Mouse (Mus musculus): Measurements from ENCODE around the gene Gm29735. TPM values are rescaled to one million over a fixed set of nuclear protein-coding genes. Genes with fewer than 3 reads are reported as not detected.

Gene Gm29735
- polyA plus RNA-seq (2015; fragmentation: Nextera tagmentation; extraction: Ambion mirVana): not detected in 2 replicates

DNA sequence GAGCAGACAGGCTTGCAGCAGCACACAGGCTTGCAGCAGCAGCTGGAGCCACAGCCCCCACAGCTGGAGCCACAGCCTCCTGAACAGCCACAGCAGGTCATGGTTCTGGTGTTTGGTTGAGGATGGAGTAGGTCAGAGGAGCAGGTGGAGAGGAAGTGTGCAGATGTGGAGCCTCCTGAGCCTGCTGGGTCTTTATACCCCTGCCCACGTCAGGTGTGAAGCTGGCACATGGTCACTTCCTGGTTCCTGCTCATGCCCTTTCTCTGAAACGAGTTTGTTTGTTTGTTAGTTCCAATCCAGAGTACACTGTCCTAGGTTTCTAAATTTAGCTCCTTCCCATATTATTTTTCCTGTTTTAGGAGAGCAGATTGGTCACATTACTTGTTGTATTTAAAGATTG lies at the start of gene Gm29735:
Gm29735 (minus strand) TSS at position 101 of the 400 bp plus-strand sequence.

DNA sequence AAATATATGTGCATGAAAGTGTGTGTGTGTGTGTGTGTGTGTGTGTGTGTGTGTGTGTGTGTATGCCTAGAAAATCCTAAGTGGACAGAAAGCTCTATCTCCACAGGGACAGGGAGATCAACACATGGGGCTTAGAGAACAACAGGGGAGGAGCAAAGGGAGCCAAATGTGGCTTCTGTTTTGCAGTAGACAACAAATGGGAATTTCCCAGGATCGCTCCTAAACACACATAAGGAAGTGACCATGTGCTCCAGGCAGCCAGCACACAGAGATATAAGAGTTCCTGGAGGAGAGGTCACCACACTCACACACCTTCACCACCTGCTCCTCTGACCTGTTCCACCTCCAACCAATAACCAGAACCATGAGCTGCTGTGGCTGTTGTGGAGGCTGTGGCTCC lies 44.2 kb upstream of the Gm29735 start, which contains the start of gene Krtap5-3:
Krtap5-3 (plus strand) TSS at position 301 of the 400 bp plus-strand sequence.

DNA sequence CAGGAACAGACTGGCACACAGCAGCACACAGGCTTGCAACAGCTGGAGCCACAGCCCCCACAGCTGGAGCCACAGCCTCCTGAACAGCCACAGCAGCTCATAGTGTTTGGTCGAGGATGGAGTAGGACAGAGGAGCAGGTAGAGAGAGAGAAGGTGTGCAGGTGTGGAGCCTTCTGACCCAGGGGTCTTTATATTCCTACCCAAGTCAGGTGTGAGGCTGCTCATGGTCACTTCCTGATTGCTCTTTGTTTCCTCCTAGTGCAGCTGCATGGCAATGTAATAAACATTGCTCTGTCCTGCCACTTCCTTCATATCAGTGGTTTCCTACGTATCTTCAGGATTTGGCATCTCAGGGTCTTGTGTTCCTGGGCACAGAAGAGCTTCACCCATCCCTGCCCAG lies 33.4 kb upstream of the Gm29735 start, which contains the start of gene Gm10153:
Gm10153 (minus strand) TSS at position 101 of the 400 bp plus-strand sequence.

DNA sequence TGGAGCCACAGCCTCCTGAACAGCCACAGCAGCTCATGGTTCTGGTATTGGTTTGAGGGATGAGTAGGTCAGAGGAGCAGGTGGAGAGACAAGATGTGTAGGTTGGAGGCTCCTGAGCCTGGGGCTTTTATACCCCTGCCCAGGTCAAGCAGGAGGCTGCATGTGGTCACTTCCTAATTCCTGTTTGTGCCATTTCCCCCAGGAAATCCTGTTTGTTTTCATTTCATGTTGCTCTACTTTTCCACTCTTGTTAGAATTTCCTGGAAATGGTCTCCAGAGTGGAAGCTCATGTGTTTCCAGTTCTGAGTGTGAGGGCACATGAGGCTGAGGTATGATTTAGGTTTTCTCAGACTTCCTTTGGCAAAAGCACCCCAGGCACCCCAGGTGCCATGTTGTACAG lies 19.0 kb upstream of the Gm29735 start, which contains the start of gene Krtap5-2:
Krtap5-2 (minus strand) TSS at position 101 of the 400 bp plus-strand sequence.

DNA sequence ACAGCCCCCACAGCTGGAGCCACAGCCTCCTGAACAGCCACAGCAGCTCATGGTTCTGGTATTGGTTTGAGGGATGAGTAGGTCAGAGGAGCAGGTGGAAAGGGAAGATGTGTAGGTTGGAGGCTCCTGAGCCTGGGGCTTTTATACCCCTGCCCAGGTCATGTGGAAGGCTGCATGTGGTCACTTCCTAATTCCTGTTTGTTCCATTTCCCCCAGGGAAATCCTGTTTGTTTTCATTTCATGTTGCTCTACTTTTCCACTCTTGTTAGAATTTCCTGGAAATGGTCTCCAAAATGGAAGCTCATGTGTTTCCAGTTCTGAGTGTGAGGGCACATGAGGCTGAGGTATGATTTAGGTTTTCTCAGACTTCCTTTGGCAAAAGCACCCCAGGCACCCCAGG lies 8.7 kb upstream of the Gm29735 start, which contains the start of gene Gm4553:
Gm4553 (minus strand) TSS at position 101 of the 400 bp plus-strand sequence.

DNA sequence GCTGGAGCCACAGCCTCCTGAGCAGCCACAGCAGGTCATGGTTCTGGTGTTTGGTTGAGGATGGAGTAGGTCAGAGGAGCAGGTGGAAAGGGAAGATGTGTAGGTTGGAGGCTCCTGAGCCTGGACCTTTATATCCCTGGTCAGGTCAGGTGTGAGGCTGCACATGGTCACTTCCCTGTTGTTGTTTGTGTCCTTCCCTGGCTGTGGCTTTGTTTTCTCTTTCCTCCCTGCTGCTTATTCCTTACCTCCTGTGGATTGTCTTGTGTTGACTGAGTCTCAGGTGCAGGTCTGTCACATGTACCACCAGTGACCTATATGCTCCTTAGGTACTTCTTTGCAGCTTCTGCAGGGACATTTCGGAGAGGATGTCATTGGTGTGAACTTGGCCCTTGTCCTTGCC lies 12.4 kb downstream of the Gm29735 start, which contains the start of gene Gm45337:
Gm45337 (minus strand) TSS at position 101 of the 400 bp plus-strand sequence.

DNA sequence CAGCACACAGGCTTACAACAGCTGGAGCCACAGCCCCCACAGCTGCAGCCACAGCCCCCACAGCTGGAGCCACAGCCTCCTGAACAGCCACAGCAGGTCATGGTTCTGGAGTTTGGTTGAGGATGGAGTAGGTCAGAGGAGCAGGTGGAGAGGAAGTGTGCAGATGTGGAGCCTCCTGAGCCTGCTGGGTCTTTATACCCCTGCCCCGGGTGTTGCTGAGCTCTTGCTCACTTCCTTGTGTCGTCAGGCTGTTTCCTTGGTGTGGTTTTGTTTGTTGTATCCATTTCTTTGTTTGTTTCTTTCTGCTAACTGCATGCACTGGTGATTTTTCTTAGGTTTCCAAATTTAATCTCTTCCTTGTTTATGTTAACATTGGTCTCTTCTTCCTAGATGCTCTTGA lies 21.0 kb downstream of the Gm29735 start, which contains the start of gene Gm39115:
Gm39115 (minus strand) TSS at position 101 of the 400 bp plus-strand sequence.

DNA sequence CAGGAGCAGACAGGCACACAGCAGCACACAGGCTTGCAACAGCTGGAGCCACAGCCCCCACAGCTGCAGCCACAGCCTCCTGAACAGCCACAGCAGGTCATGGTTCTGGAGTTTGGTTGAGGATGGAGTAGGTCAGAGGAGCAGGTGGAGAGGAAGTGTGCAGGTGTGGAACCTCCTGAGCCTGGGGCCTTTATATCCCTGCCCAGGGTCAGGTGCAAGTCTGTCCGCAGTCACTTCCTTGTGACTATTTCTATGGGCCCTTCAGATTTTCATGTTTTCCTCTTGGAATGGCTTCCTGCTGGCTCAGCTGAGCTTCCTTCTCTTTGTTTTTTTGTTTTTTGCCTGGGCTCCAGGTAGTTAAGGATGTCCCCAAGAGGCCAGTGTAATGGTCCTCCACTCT lies 36.3 kb downstream of the Gm29735 start, which contains the start of gene Gm45618:
Gm45618 (minus strand) TSS at position 101 of the 400 bp plus-strand sequence.

Other genes with a start within 250 kb of the Gm29735 start
- gene Tollip, start 238.6 kb downstream of the Gm29735 start, polyA plus RNA-seq (2015; fragmentation: Nextera tagmentation; extraction: Ambion mirVana): 32.2 and 36.2 TPM in 2 replicates
- gene Brsk2, start 207.4 kb downstream of the Gm29735 start, polyA plus RNA-seq (2015; fragmentation: Nextera tagmentation; extraction: Ambion mirVana): 0.17 and 0.30 TPM in 2 replicates
- 57.5 and 64.2 TPM in 2 replicates for gene Mob2, start 96.0 kb downstream of the Gm29735 start, polyA plus RNA-seq (2015; fragmentation: Nextera tagmentation; extraction: Ambion mirVana)
- 3.4 and 6.9 TPM in 2 replicates for gene Dusp8, start 61.3 kb downstream of the Gm29735 start, polyA plus RNA-seq (2015; fragmentation: Nextera tagmentation; extraction: Ambion mirVana)
- not detected in 2 replicates for gene Gm45618, start 36.4 kb downstream of the Gm29735 start, polyA plus RNA-seq (2015; fragmentation: Nextera tagmentation; extraction: Ambion mirVana)
- gene Gm39115, start 21.1 kb downstream of the Gm29735 start, polyA plus RNA-seq (2015; fragmentation: Nextera tagmentation; extraction: Ambion mirVana): not detected in 2 replicates
- gene Gm45337, start 12.5 kb downstream of the Gm29735 start, polyA plus RNA-seq (2015; fragmentation: Nextera tagmentation; extraction: Ambion mirVana): not detected in 2 replicates
- not detected in 2 replicates for gene Gm4553, start 8.6 kb upstream of the Gm29735 start, polyA plus RNA-seq (2015; fragmentation: Nextera tagmentation; extraction: Ambion mirVana)
- not detected in 2 replicates for gene Krtap5-2, start 18.9 kb upstream of the Gm29735 start, polyA plus RNA-seq (2015; fragmentation: Nextera tagmentation; extraction: Ambion mirVana)
- gene Gm10153, start 33.3 kb upstream of the Gm29735 start, polyA plus RNA-seq (2015; fragmentation: Nextera tagmentation; extraction: Ambion mirVana): not detected in 2 replicates
- not detected in 2 replicates for gene Krtap5-3, start 44.3 kb upstream of the Gm29735 start, polyA plus RNA-seq (2015; fragmentation: Nextera tagmentation; extraction: Ambion mirVana)
- not detected in 2 replicates for gene Gm7579, start 54.7 kb upstream of the Gm29735 start, polyA plus RNA-seq (2015; fragmentation: Nextera tagmentation; extraction: Ambion mirVana)
- not detected in 2 replicates for gene Krtap5-5, start 72.9 kb upstream of the Gm29735 start, polyA plus RNA-seq (2015; fragmentation: Nextera tagmentation; extraction: Ambion mirVana)
- gene Gm40460, start 84.0 kb upstream of the Gm29735 start, polyA plus RNA-seq (2015; fragmentation: Nextera tagmentation; extraction: Ambion mirVana): not detected in 2 replicates
- gene Gm2431, start 101.2 kb upstream of the Gm29735 start, polyA plus RNA-seq (2015; fragmentation: Nextera tagmentation; extraction: Ambion mirVana): not detected in 2 replicates
- gene Gm4559, start 117.2 kb upstream of the Gm29735 start, polyA plus RNA-seq (2015; fragmentation: Nextera tagmentation; extraction: Ambion mirVana): not detected in 2 replicates
- gene Krtap5-1, start 140.0 kb upstream of the Gm29735 start, polyA plus RNA-seq (2015; fragmentation: Nextera tagmentation; extraction: Ambion mirVana): not detected in 2 replicates
- gene Krtap5-4, start 146.4 kb upstream of the Gm29735 start, polyA plus RNA-seq (2015; fragmentation: Nextera tagmentation; extraction: Ambion mirVana): not detected in 2 replicates
- gene Ifitm10, start 216.6 kb upstream of the Gm29735 start, polyA plus RNA-seq (2015; fragmentation: Nextera tagmentation; extraction: Ambion mirVana): 41.4 and 42.9 TPM in 2 replicates
- gene Gm49369, start 225.6 kb upstream of the Gm29735 start, polyA plus RNA-seq (2015; fragmentation: Nextera tagmentation; extraction: Ambion mirVana): not detected in 2 replicates
- 581 and 830 TPM in 2 replicates for gene Ctsd, start 230.9 kb upstream of the Gm29735 start, polyA plus RNA-seq (2015; fragmentation: Nextera tagmentation; extraction: Ambion mirVana)